Mouse (Mus musculus) kidney, postnatal 4 days (tissue): ENCODE results near the gene Smim24.
A peak's percentile ranks its signal among the peaks of the same experiment; 100 is the strongest.

Experiments used
- DNase-seq, 2 experiments: peaks; one replicate each; pipeline ENCODE4 v3.0.0; 2021; ENCODE audit warnings: mixed read lengths in 2 of 2

Gene Smim24

GRCm38 (mm10) chr10:81423476-81424245, 30.8 kb downstream of the Smim24 start:
- DNase-seq, result peak; percentile 1 to 5

GRCm38 (mm10) chr10:81424246-81425051, 31.6 kb downstream of the Smim24 start:
- DNase-seq, result peak; percentile 67 to 79

GRCm38 (mm10) chr10:81425236-81425850, 32.5 kb downstream of the Smim24 start:
- DNase-seq, result peak; percentile 43 to 61

- DNase-seq, result peak; percentile 53 to 59
Measured at GRCm38 (mm10) chr10:81426081-81426671, 33.3 kb downstream of the Smim24 start.

GRCm38 (mm10) chr10:81426897-81427296, 34.0 kb downstream of the Smim24 start:
- peak; percentile 78 to 83 for DNase-seq

- DNase-seq, result no peak
Measured at GRCm38 (mm10) chr10:81427327-81427726, 34.5 kb downstream of the Smim24 start.

GRCm38 (mm10) chr10:81427804-81428506, 35.1 kb downstream of the Smim24 start:
- peak; percentile 5 to 6 for DNase-seq

GRCm38 (mm10) chr10:81428507-81428870, 35.6 kb downstream of the Smim24 start:
- DNase-seq, result peak in 1 of 2 experiments; percentile 1

GRCm38 (mm10) chr10:81429092-81429491, 36.2 kb downstream of the Smim24 start:
- peak; percentile 3 to 10 for DNase-seq

GRCm38 (mm10) chr10:81429605-81430061, 36.8 kb downstream of the Smim24 start:
- DNase-seq, result peak; percentile 91 to 94

GRCm38 (mm10) chr10:81430141-81430830, 37.4 kb downstream of the Smim24 start:
- DNase-seq, result peak; percentile 85 to 92

- peak; percentile 72 to 81 for DNase-seq
Measured at GRCm38 (mm10) chr10:81430831-81431525, 38.1 kb downstream of the Smim24 start.

- peak; percentile 73 to 85 for DNase-seq
Measured at GRCm38 (mm10) chr10:81431526-81432168, 38.8 kb downstream of the Smim24 start.

- DNase-seq, result peak in 1 of 2 experiments; percentile 7
Measured at GRCm38 (mm10) chr10:81432169-81432867, 39.5 kb downstream of the Smim24 start.

GRCm38 (mm10) chr10:81432868-81433262, 40.0 kb downstream of the Smim24 start:
- peak; percentile 91 to 95 for DNase-seq

- peak; percentile 29 to 58 for DNase-seq
Measured at GRCm38 (mm10) chr10:81433541-81434289, 40.9 kb downstream of the Smim24 start.

- peak; percentile 26 to 43 for DNase-seq
Measured at GRCm38 (mm10) chr10:81434361-81435263, 41.8 kb downstream of the Smim24 start.

GRCm38 (mm10) chr10:81435436-81435835, 42.6 kb downstream of the Smim24 start:
- DNase-seq, result peak; percentile 76 to 84
